Mouse (Mus musculus): ENCODE data around the gene Fbxw4.
"Not testable (repeated sequence)": the region's sequence is repeated elsewhere in the genome, so short reads cannot be mapped to it uniquely, and the experiment has no call there.

The Fbxw4 gene

GRCm38 (mm10) chr19:45656810-45657595, 3.1 kb downstream of the Fbxw4 start:
- DNase-seq (ENCODE audit: low spot score in 2 of 2), result no peak

- DNase-seq (ENCODE audit: low spot score in 2 of 2), result no peak
Observed at GRCm38 (mm10) chr19:45655870-45656269, 4.2 kb downstream of the Fbxw4 start.

GRCm38 (mm10) chr19:45653986-45654385, 6.1 kb downstream of the Fbxw4 start:
- DNase-seq (ENCODE audit: low spot score in 2 of 2), result no peak

- no peak for DNase-seq (ENCODE audit: low spot score in 2 of 2)
Observed at GRCm38 (mm10) chr19:45652286-45652988, 7.7 kb downstream of the Fbxw4 start.

GRCm38 (mm10) chr19:45651524-45651923, 8.6 kb downstream of the Fbxw4 start:
- DNase-seq (ENCODE audit: low spot score in 2 of 2), result no peak

- no peak for DNase-seq (ENCODE audit: low spot score in 2 of 2)
Observed at GRCm38 (mm10) chr19:45649776-45650175, 10.3 kb downstream of the Fbxw4 start.

- DNase-seq (ENCODE audit: low spot score in 2 of 2), result not testable (repeated sequence)
Observed at GRCm38 (mm10) chr19:45648469-45648868, 11.6 kb downstream of the Fbxw4 start.

- no peak for DNase-seq (ENCODE audit: low spot score in 2 of 2)
Observed at GRCm38 (mm10) chr19:45646866-45647265, 13.2 kb downstream of the Fbxw4 start.

GRCm38 (mm10) chr19:45640691-45641090, 19.4 kb downstream of the Fbxw4 start:
- DNase-seq (ENCODE audit: low spot score in 2 of 2), result no peak

GRCm38 (mm10) chr19:45635960-45636359, 24.2 kb downstream of the Fbxw4 start:
- no peak for DNase-seq (ENCODE audit: low spot score in 2 of 2)

- no peak for DNase-seq (ENCODE audit: low spot score in 2 of 2)
Observed at GRCm38 (mm10) chr19:45631584-45631983, 28.5 kb downstream of the Fbxw4 start.

GRCm38 (mm10) chr19:45630953-45631352, 29.2 kb downstream of the Fbxw4 start:
- DNase-seq (ENCODE audit: low spot score in 2 of 2), result no peak

GRCm38 (mm10) chr19:45629219-45629618, 30.9 kb downstream of the Fbxw4 start:
- DNase-seq (ENCODE audit: low spot score in 2 of 2), result no peak

- no peak for DNase-seq (ENCODE audit: low spot score in 2 of 2)
Observed at GRCm38 (mm10) chr19:45628649-45629048, 31.5 kb downstream of the Fbxw4 start.

- DNase-seq (ENCODE audit: low spot score in 2 of 2), result no peak
Observed at GRCm38 (mm10) chr19:45627036-45627435, 33.1 kb downstream of the Fbxw4 start.

- no peak for DNase-seq (ENCODE audit: low spot score in 2 of 2)
Observed at GRCm38 (mm10) chr19:45623710-45624109, 36.4 kb downstream of the Fbxw4 start.

- no peak for DNase-seq (ENCODE audit: low spot score in 2 of 2)
Observed at GRCm38 (mm10) chr19:45622144-45622543, 38.0 kb downstream of the Fbxw4 start.

- no peak for DNase-seq (ENCODE audit: low spot score in 2 of 2)
Observed at GRCm38 (mm10) chr19:45621061-45621460, 39.1 kb downstream of the Fbxw4 start.

- no peak for DNase-seq (ENCODE audit: low spot score in 2 of 2)
Observed at GRCm38 (mm10) chr19:45619744-45620501, 40.2 kb downstream of the Fbxw4 start.

- DNase-seq (ENCODE audit: low spot score in 2 of 2), result no peak
Observed at GRCm38 (mm10) chr19:45618184-45618583, 41.9 kb downstream of the Fbxw4 start.

GRCm38 (mm10) chr19:45616735-45617134, 43.4 kb downstream of the Fbxw4 start:
- no peak for DNase-seq (ENCODE audit: low spot score in 2 of 2)

- DNase-seq (ENCODE audit: low spot score in 2 of 2), result no peak
Observed at GRCm38 (mm10) chr19:45616214-45616518, 43.9 kb downstream of the Fbxw4 start.
